Mouse (Mus musculus) erythroblast, embryonic 14.5 days (primary cell): Measurements from ENCODE around the gene Prss12. TPM values are rescaled to one million over a fixed set of nuclear protein-coding genes. Genes with fewer than 3 reads are reported as not detected.

Experiments used
- H3K27me3 ChIP-seq: 2 replicates; pipeline ENCODE4 v1.6.1; 2012; ENCODE audit warnings: inconsistent platforms; ENCODE audit not compliant: control insufficient read depth
- H3K36me3 ChIP-seq: 2 replicates; pipeline ENCODE4 v1.6.1; 2012; ENCODE audit warnings: mild to moderate bottlenecking, inconsistent platforms; ENCODE audit not compliant: control insufficient read depth
- H3K4me1 ChIP-seq: 2 replicates; pipeline ENCODE4 v1.6.1; 2012; ENCODE audit warnings: inconsistent platforms; ENCODE audit not compliant: control insufficient read depth
- H3K4me3 ChIP-seq: replicated peaks from 2 replicates; pipeline ENCODE3; 2012; ENCODE audit warnings: moderate library complexity, mild to moderate bottlenecking, inconsistent platforms
- H3K9me3 ChIP-seq: 2 replicates; pipeline ENCODE4 v1.6.1; 2012; ENCODE audit warnings: low read length, inconsistent platforms, mixed read lengths; ENCODE audit not compliant: control insufficient read depth
- GATA1 ChIP-seq: IDR thresholded peaks from 2 replicates; pipeline ENCODE4 v1.6.1; 2012; ENCODE audit warnings: low read length, inconsistent platforms, mixed read lengths
- TAL1 ChIP-seq: IDR thresholded peaks from 3 replicates; pipeline ENCODE4 v1.6.1; 2012; ENCODE audit warnings: low read length, inconsistent platforms, mixed read lengths
- polyA plus RNA-seq: library from polyadenylated mRNA; stranded (reverse); fragments of >175 nt; gene quantifications from 2 replicates; pipeline ENCODE4 v1.2.3, GENCODE M21; 2012

Gene Prss12
- polyA plus RNA-seq, 1 experiment = not detected

DNA sequence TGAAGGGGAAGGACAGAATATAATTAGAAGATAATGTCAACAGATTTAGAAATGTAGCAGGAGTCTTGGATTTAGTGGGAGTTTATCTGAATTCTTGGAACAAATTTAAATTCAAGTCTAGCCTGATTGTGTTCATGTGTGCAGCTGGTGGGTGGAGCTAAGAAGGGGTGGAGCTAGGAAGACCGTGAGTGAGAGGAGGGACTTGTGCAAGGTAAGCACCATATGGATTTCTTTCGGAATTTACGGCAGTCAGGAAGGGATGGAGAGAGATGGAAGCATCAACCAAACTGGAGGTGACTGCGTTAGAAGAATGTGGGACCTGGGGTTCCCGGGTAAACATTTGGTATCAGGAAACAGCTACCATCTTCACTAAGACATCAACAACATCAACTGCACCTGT lies 68.2 kb downstream of the Prss12 start:
- no peak overlapping the region for H3K4me3 ChIP-seq
- no peaks in the 10 kb centered on the region for H3K36me3 ChIP-seq
- peaks cover 3% of the 10 kb centered on the region; the same call in 1 of the 2 replicates for H3K9me3 ChIP-seq
- TF ChIP-seq GATA1 (no peak), TAL1 (no peak)
- peaks cover 2% of the 10 kb centered on the region; the same call in 1 of the 2 replicates for H3K27me3 ChIP-seq
- peaks cover 5% of the 10 kb centered on the region for H3K4me1 ChIP-seq

- Histone ChIP-seq H3K27me3 (peaks cover 2% of the 10 kb centered on the region; the same call in 1 of the 2 replicates), H3K36me3 (no peaks in the 10 kb centered on the region), H3K4me3 (no peak overlapping the region), H3K9me3 (peaks cover 3% of the 10 kb centered on the region; the same call in 1 of the 2 replicates), H3K4me1 (no peaks in the 10 kb centered on the region; the same call in 1 of the 2 replicates)
- TF ChIP-seq GATA1 = no peak
- TF ChIP-seq TAL1 = no peak
These were observed 69.1 kb downstream of the Prss12 start for GRCm38 (mm10) chr3:123515600-123516359.

DNA sequence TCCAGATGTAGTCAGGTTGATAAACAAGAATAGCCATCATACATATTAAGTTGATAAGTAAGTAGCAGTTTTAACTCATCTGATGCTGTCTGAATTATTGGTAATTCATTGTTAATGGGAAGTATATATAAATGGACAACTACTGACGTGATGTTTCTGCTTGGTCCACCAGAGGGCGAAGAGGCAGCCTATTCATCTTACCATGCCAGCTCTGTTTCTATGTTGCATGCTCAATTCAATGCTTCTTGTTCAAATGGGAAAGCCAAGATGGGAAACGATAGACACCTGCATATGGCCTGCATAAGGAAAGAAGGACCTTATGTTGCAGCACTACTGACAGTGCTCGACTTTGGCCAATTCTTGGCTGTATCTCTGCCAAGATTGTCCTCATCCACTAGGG lies 70.1 kb downstream of the Prss12 start:
- Histone ChIP-seq H3K9me3 (peaks cover 3% of the 10 kb centered on the region; the same call in 1 of the 2 replicates), H3K27me3 (peaks cover 2% of the 10 kb centered on the region; the same call in 1 of the 2 replicates), H3K4me3 (no peak overlapping the region), H3K36me3 (no peaks in the 10 kb centered on the region), H3K4me1 (no peaks in the 10 kb centered on the region)
- TF ChIP-seq GATA1 (no peak), TAL1 (no peak)

GRCm38 (mm10) chr3:123526313-123527067 lies 79.8 kb downstream of the Prss12 start:
- H3K4me1 ChIP-seq = no peaks in the 10 kb centered on the region
- no peaks in the 10 kb centered on the region for H3K36me3 ChIP-seq
- no peaks in the 10 kb centered on the region for H3K27me3 ChIP-seq
- no peak overlapping the region for H3K4me3 ChIP-seq
- no peaks in the 10 kb centered on the region for H3K9me3 ChIP-seq
- no peak for TF ChIP-seq GATA1
- TF ChIP-seq TAL1 = no peak

DNA sequence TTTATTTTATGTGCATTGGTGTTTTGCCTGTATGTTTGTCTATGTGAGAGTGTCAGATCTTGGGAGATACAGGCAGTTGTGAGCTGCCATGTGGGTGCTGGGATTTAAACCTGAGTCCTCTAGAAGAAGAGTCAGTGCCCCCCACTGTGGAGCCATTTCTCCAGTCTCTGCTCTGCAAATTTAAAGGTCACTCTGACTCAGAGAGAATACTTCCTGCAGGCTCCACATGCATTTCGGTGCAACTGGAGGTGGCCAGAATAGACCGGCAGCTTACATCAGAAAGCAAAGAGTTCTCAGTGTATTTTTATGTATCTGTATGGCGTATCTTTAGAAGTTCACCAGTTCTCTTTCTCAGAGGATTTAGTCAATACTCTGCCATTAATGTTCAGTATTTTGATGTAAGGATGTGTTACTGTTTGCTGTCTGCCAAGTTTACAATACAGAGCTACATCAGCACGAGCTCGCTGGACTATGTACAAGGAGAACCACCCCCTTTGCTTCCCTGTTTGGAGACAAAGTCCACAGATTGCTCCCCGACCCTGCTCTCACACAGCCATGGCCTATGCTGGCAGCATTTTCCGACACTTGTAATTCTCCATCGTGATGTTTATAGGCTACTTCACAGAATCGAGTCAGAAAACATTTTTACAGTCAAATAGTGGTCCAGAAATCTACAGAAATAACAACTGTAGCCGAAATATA lies 81.2 kb downstream of the Prss12 start:
- H3K27me3 ChIP-seq = no peaks in the 10 kb centered on the region
- H3K4me1 ChIP-seq = no peaks in the 10 kb centered on the region
- no peaks in the 10 kb centered on the region for H3K9me3 ChIP-seq
- no peak overlapping the region for H3K4me3 ChIP-seq
- TF ChIP-seq GATA1 (no peak), TAL1 (no peak)
- no peaks in the 10 kb centered on the region for H3K36me3 ChIP-seq

DNA sequence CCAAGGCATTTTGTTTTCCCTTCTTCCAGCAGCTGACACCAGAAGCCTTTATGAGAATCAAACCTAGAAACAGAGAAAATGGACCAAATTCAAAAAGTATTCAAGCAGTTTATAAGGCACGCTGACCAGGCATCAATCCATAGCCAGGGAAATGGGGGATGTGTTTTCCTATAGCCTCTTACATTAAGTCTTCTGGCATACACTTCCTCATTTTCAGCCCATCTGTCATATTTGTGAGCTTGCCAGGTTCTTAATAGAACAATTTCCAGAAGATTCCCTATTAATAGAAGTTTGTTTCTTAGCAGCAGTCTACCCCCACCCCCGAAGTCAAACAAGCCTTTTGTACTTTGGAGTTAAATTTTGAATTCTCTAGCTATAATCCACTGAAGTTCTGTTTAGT lies 84.4 kb downstream of the Prss12 start:
- H3K4me3 ChIP-seq = no peak overlapping the region
- no peaks in the 10 kb centered on the region for H3K4me1 ChIP-seq
- H3K27me3 ChIP-seq = no peaks in the 10 kb centered on the region
- H3K36me3 ChIP-seq = no peaks in the 10 kb centered on the region
- TF ChIP-seq TAL1 (no peak), GATA1 (no peak)
- no peaks in the 10 kb centered on the region for H3K9me3 ChIP-seq

- Histone ChIP-seq H3K27me3 (no peaks in the 10 kb centered on the region), H3K9me3 (no peaks in the 10 kb centered on the region), H3K4me1 (no peaks in the 10 kb centered on the region), H3K4me3 (no peak overlapping the region), H3K36me3 (no peaks in the 10 kb centered on the region)
- TF ChIP-seq GATA1 (no peak), TAL1 (no peak)
These were observed 90.6 kb downstream of the Prss12 start for GRCm38 (mm10) chr3:123537279-123537678.

GRCm38 (mm10) chr3:123543585-123544304 lies 97.0 kb downstream of the Prss12 start:
- TF ChIP-seq GATA1 (no peak), TAL1 (no peak)
- Histone ChIP-seq H3K4me1 (no peaks in the 10 kb centered on the region), H3K27me3 (no peaks in the 10 kb centered on the region), H3K36me3 (no peaks in the 10 kb centered on the region), H3K9me3 (no peaks in the 10 kb centered on the region), H3K4me3 (no peak overlapping the region)
